Mouse (Mus musculus) ES-Bruce4 (cell line): ENCODE measurements around the gene Ncs1.

Experiments
- CTCF ChIP-seq: IDR thresholded peaks from one replicate; pipeline ENCODE4 v1.8.1; 2011; ENCODE audit warnings: low read depth, low read length
- EP300 ChIP-seq: IDR thresholded peaks from 2 replicates; pipeline ENCODE4 v1.6.1; 2011; ENCODE audit warnings: low read depth, low read length; ENCODE audit not compliant: insufficient read depth

GRCm38 (mm10) chr2:31255952-31256938 is 10.6 kb downstream of the Ncs1 start:
- peak; percentile 49 for TF ChIP-seq CTCF
- TF ChIP-seq EP300: no peak
